Comparison of ENCODE assay signal across 21 mouse cellular contexts in genomic region chr4:137629354-137629753, GRCm38 (mm10). TPM values are rescaled to one million over a fixed set of nuclear protein-coding genes. Genes with fewer than 3 reads are reported as not detected.
DNase-seq lines count a peak whose midpoint lies in the region.
"Had no signal": no experiment of that assay in that cellular context is flagged by ENCODE, and none has a peak within 500 bp of the region (broad histone marks: within the 10 kb centered on the region; RNA-seq: fewer than 3 reads in every experiment).

No protein-coding gene starts in this region.

- WGBS in macrophage (ENCODE audit: missing documents) = 77% methylated on average over 7 of the region's 7 CpGs

- no peak overlapping the region for H3K4me3 ChIP-seq in macrophage (ENCODE audit: inconsistent target)
- H3K4me3 ChIP-seq: forebrain, embryonic 15.5 days; heart, embryonic 15.5 days; limb, embryonic 10.5 days; liver, embryonic 13.5 days had no signal

- no peaks in the 10 kb centered on the region for H3K79me2 ChIP-seq in macrophage (ENCODE audit: inconsistent target)

- H3K27ac ChIP-seq in macrophage = peak overlapping the region; percentile 15; the same call in 1 of the 2 replicates
- H3K27ac ChIP-seq: forebrain, embryonic 15.5 days; heart, embryonic 15.5 days; limb, embryonic 10.5 days; liver, embryonic 13.5 days had no signal

- intact Hi-C loops in heart, postnatal 14 days (cut with DNase I) = no loop called here

- DNase-seq in heart, adult 18-20 months = peak; percentile 12 to 20
- DNase-seq in heart, postnatal 14 days = no peak
- peak; percentile 37 for DNase-seq in ovary, adult 18-20 months (ENCODE audit: low spot score)
- no peak for DNase-seq in ovary, postnatal 10 days (ENCODE audit: low spot score)
- DNase-seq in NIH3T3 (ENCODE audit: low read depth) = peak; percentile 48
- no peak for DNase-seq in cerebellum, adult 9-11 months
- no peak for DNase-seq in retina, embryonic 14.5 days (ENCODE audit: low spot score)
- DNase-seq: cerebellum, adult 2 months; embryo, embryonic 11 days; kidney, adult 9 months; liver, embryonic 13.5 days; lung, postnatal 36 days; midbrain, embryonic 14.5 days had no signal

- peaks cover 62% of the 10 kb centered on the region for H3K36me3 ChIP-seq in macrophage (ENCODE audit: inconsistent target)

RNA-seq across cellular contexts. Expression of gene Rap1gap, which starts 35.2 kb away (rescaled TPM):
- 10 to 100 TPM; 14.2 to 14.8 TPM for total RNA-seq in heart, adult 18-20 months (2021)
- 10 to 100 TPM; 13.9 to 18.3 TPM for total RNA-seq in heart, postnatal 14 days (2021)
- 10 to 100 TPM in 11 of 26 experiments, 1 to 10 TPM in 15; 3.1 to 21.0 (median 9.5) TPM for total RNA-seq in macrophage (2018; cell fraction: chromatin; rRNA removed)
- total RNA-seq in macrophage (2018; cell fraction: cytosol; rRNA removed) = 1 to 10 TPM in 25 of 26 experiments, under 1 TPM in 1; 0.81 to 3.8 (median 1.6) TPM
- total RNA-seq in macrophage (2018; cell fraction: nucleus; rRNA removed) = 10 to 100 TPM in 11 of 26 experiments, 1 to 10 TPM in 15; 2.8 to 17.7 (median 9.5) TPM
- 0.75 to 3.4 TPM (median 1.3 TPM) in 3 replicates for polyA plus RNA-seq in macrophage (2018)

RNA-seq across cellular contexts. Expression of gene Usp48, which starts 35.8 kb away (rescaled TPM):
- total RNA-seq in heart, adult 18-20 months (2021) = 10 to 100 TPM; 25.4 to 35.2 TPM
- 10 to 100 TPM; 36.7 to 40.1 TPM for total RNA-seq in heart, postnatal 14 days (2021)
- 100 to 1,000 TPM; 148 to 674 (median 399) TPM for total RNA-seq in macrophage (2018; cell fraction: chromatin; rRNA removed)
- total RNA-seq in macrophage (2018; cell fraction: cytosol; rRNA removed) = 10 to 100 TPM; 20.5 to 67.1 (median 37.8) TPM
- total RNA-seq in macrophage (2018; cell fraction: nucleus; rRNA removed) = 100 to 1,000 TPM in 23 of 26 experiments, 10 to 100 TPM in 3; 86.5 to 517 (median 198) TPM
- 41.3 to 73.5 TPM (median 61.8 TPM) in 3 replicates for polyA plus RNA-seq in macrophage (2018)

RNA-seq across cellular contexts. Expression of gene Ldlrad2, which starts 55.0 kb away (rescaled TPM):
- not detected for total RNA-seq in heart, adult 18-20 months (2021)
- total RNA-seq in heart, postnatal 14 days (2021) = not detected
- not detected for total RNA-seq in macrophage (2018; cell fraction: chromatin; rRNA removed)
- total RNA-seq in macrophage (2018; cell fraction: cytosol; rRNA removed) = not detected
- not detected for total RNA-seq in macrophage (2018; cell fraction: nucleus; rRNA removed)
- not detected in 3 replicates for polyA plus RNA-seq in macrophage (2018)
- total RNA-seq: CH12.LX; gastrocnemius, postnatal 4 days; layer of hippocampus, postnatal 14 days had no signal
- polyA plus RNA-seq: cerebellum, adult 2 months; limb, embryonic 10.5 days; liver, embryonic 13.5 days; midbrain, embryonic 14.5 days; neural tube, embryonic 11.5 days had no signal

Comparison
In these comparisons a context has a peak if more than half of its experiments do, and no peak if none do; other contexts are left out.
1. DNase-seq: peak in heart, adult 18-20 months (2 of 2), ovary, adult 18-20 months (single experiment) and NIH3T3 (single experiment); none in heart, postnatal 14 days (0 of 2), ovary, postnatal 10 days (single experiment), cerebellum, adult 9-11 months (single experiment) and retina, embryonic 14.5 days (single experiment).